Mouse (Mus musculus) liver, embryonic 15.5 days (tissue): Measurements from ENCODE around the gene Nrbp1. TPM values are rescaled to one million over a fixed set of nuclear protein-coding genes. Genes with fewer than 3 reads are reported as not detected.
A peak's percentile ranks its signal among the peaks of the same experiment; 100 is the strongest.

Source experiments
- ATAC-seq: fragments of 200-750 bp; cut with Nextera tagmentation; 2 replicates; pipeline ENCODE4 v1.8.0; 2017; ENCODE audit warnings: moderate number of reproducible peaks, mild to moderate bottlenecking, moderate library complexity; ENCODE audit not compliant: insufficient read depth
- H3K27ac ChIP-seq: fragments of 300-500 bp; sonication (generic); replicated peaks from 2 replicates; pipeline ENCODE4 v1.5.1; 2015; ENCODE audit warnings: mild to moderate bottlenecking, inconsistent platforms
- H3K27me3 ChIP-seq: fragments of 300-500 bp; sonication (generic); 2 replicates; pipeline ENCODE4 v1.6.1; 2015; ENCODE audit warnings: mild to moderate bottlenecking, inconsistent platforms
- H3K36me3 ChIP-seq: fragments of 300-500 bp; sonication (generic); replicated peaks from 2 replicates; pipeline ENCODE4 v1.6.1; 2015; ENCODE audit warnings: moderate library complexity, mild to moderate bottlenecking, inconsistent platforms
- H3K4me1 ChIP-seq: fragments of 300-500 bp; sonication (generic); replicated peaks from 2 replicates; pipeline ENCODE4 v1.6.1; 2015; ENCODE audit warnings: inconsistent platforms
- H3K4me2 ChIP-seq: fragments of 300-500 bp; sonication (generic); 2 replicates; pipeline ENCODE4 v1.6.1; 2015; ENCODE audit warnings: moderate library complexity, mild to moderate bottlenecking, inconsistent platforms
- H3K4me3 ChIP-seq: fragments of 300-500 bp; sonication (generic); replicated peaks from 2 replicates; pipeline ENCODE4 v1.5.1; 2015; ENCODE audit warnings: mild to moderate bottlenecking, inconsistent platforms
- H3K9ac ChIP-seq: fragments of 300-500 bp; sonication (generic); 2 replicates; pipeline ENCODE4 v1.6.1; 2015; ENCODE audit warnings: moderate library complexity, mild to moderate bottlenecking, inconsistent platforms
- H3K9me3 ChIP-seq: fragments of 300-500 bp; sonication (generic); replicated peaks from 2 replicates; pipeline ENCODE4 v1.6.1; 2016; ENCODE audit warnings: inconsistent platforms
- WGBS: fragments of 180-500 bp; shearing (Covaris S2); methylation state at CpG from one replicate; pipeline ENCODE4 v1.1.7; 2015; ENCODE audit warnings: mixed read lengths; ENCODE audit not compliant: insufficient replicate concordance; 5-methylcytosine and 5-hydroxymethylcytosine counted together
- polyA plus RNA-seq: library from polyadenylated mRNA; unstranded; fragments of >200 nt; fragmentation: Nextera tagmentation; extraction: Ambion mirVana; gene quantifications from 2 replicates; pipeline ENCODE4 v1.2.1, GENCODE M21; 2015

Nrbp1 gene
- polyA plus RNA-seq = 47.5 and 48.1 TPM in 2 replicates

DNA sequence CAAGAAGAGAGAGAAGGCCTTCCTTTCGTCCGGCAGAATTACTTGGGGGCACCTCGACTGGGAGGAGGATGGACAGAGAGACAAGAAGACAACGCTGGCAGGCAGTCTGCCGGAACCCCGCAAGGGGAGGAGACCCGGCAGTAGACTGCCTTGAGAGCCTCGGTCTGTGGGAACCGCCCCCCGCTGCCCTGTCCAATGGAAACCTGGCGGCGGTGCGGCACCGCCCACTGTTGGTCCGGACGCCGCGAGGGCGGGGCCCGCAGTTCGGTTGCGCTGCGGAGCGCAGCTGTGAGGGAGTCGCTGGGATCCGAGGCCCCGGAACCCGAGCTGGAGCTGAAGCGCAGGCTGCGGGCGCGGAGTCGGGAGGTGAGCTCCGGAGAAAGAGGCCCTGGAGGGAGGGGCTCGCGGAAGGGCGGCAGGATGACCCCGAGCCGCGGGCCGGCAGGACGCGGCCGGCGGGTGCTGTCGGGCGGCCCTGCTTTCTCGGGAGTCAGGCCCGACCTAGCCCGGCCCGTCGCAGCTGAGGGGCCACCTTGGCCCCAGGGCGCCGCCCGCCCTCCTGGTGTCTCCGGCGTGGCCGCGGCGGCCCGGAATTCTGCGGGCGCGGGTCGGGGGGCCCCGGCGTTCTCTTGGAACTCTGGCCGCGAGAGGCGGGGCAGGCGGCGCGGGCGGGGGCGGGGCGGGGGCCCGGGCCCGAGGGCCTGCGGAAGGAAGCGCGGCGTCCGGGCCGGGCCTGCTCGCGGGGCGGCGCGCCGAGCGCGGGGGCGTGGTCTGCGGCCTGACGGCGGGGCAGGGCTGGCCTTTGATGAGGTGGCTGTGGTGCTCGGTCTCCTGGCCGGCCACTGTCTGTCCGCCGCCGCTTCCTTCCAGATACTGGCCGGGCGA lies at the start of gene Nrbp1, which contains the start of gene Gm9970:
Gene Nrbp1, plus strand, starts transcription at position 228 of the 885 bp plus-strand sequence.
Gene Gm9970, minus strand, starts transcription at position 596 of the 885 bp plus-strand sequence.
- H3K27me3 ChIP-seq = no peaks in the 10 kb centered on the region
- H3K4me3 ChIP-seq = peak within 1 kb of the TSS; percentile 98
- WGBS = under 1% methylated on average over 92 of the region's 103 CpGs
- H3K9ac ChIP-seq = peak within 1 kb of the TSS; percentile 99
- peaks cover 19% of the 10 kb centered on the region for H3K4me1 ChIP-seq
- H3K36me3 ChIP-seq = peaks cover 24% of the 10 kb centered on the region
- H3K4me2 ChIP-seq = peak within 1 kb of the TSS; percentile 95
- peak; percentile 97 for ATAC-seq
- H3K27ac ChIP-seq = peak within 1 kb of the TSS; percentile 97
- no peaks in the 10 kb centered on the region for H3K9me3 ChIP-seq

DNA sequence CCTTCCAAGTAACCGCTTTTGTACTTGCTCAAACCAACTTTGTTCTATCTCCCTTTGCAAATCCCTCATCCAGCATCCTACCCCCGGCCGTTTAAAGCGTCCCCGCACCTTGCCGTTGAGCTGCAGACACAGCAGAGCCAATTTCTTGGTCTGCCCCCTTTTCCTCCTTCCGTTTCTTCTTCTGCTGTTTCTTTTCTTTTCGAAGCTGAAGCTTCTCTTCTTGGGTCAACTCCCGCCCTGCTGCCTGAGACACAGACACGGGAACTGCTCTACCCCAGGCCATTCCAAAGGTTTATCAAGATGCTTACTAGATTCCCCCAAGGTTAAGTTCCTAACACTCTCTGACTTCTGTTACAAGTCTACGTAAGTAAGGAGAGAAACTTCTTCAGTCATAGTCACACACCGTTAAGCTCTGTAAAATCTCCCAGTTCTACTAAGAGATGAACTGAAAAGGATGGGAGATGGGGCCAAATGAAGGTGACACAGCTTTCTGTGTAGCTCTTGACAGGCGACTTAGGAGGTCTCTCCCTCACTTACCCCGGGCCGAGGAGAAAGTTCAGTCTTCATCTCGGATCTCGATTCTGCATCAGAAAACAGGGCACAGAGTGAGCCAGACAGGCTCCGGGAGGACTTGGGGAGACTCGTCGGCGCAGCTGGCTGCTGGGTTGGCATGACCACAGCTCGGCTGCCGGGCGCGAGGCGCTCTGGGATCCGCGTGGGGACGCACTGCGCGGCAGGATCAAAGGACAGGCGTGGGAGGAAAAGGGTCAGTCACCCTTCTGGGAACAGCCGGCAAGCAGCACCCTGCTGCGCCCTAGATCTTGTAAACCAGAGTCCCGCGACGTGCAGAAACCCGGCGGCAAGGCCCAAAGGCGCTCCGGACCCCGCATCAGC lies 48.4 kb upstream of the Nrbp1 start:
- peaks cover 70% of the 10 kb centered on the region for H3K36me3 ChIP-seq
- peak; percentile 47 for ATAC-seq
- H3K4me1 ChIP-seq = peaks cover 24% of the 10 kb centered on the region
- H3K27me3 ChIP-seq = no peaks in the 10 kb centered on the region
- peak overlapping the region; percentile 84 for H3K4me3 ChIP-seq
- WGBS = 10% methylated on average over 42 of the region's 42 CpGs
- no peaks in the 10 kb centered on the region for H3K9me3 ChIP-seq
- peak overlapping the region; percentile 79 for H3K4me2 ChIP-seq
- peak overlapping the region; percentile 91 for H3K27ac ChIP-seq
- peak overlapping the region; percentile 82 for H3K9ac ChIP-seq

DNA sequence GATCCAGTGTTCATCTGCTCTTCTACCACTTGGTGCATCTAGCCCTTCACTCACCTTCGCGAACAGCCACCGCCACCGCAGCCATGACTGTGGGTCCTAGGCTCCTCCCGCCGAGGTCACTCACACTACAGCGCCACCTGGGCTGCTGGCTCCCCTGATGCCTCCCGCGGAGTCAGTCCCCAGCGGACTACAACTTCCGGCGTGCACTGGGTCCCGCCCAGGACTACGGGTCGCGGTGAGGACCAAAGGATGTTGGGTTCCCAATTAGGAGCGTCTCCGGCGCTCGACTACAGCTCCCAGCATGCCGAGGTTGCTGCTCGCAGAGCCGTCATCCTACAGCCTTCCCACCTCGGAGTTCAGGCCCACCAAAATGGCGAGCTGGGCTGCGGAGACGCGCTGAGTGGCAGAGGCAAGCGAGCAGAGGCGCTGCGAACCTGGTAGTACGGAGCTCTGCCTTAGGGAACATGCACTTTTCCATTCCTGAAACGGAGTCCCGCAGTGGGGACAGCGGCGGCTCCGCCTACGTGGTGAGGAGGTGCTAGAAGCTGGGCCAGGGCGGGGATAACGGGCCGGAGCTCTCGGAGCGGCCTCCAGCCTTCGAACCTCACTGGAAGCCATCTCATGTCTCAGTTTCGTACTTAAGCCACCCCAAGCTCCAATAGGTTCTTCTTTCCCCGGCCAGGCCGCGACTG lies 47.6 kb upstream of the Nrbp1 start, which contains the start of the genes Snx17 and Eif2b4:
Gene Snx17, plus strand, starts transcription at position 289 of the 692 bp plus-strand sequence.
Gene Eif2b4, minus strand, starts transcription at position 492 of the 692 bp plus-strand sequence.
- Histone ChIP-seq H3K36me3 (peaks cover 70% of the 10 kb centered on the region), H3K9ac (peak within 1 kb of the TSS; percentile 85), H3K9me3 (no peaks in the 10 kb centered on the region), H3K4me3 (peak within 1 kb of the TSS; percentile 84), H3K27ac (peak within 1 kb of the TSS; percentile 91), H3K4me1 (peaks cover 26% of the 10 kb centered on the region), H3K27me3 (no peaks in the 10 kb centered on the region), H3K4me2 (peak within 1 kb of the TSS; percentile 79)
- peak; percentile 95 for ATAC-seq
- WGBS = under 1% methylated on average over 48 of the region's 48 CpGs

DNA sequence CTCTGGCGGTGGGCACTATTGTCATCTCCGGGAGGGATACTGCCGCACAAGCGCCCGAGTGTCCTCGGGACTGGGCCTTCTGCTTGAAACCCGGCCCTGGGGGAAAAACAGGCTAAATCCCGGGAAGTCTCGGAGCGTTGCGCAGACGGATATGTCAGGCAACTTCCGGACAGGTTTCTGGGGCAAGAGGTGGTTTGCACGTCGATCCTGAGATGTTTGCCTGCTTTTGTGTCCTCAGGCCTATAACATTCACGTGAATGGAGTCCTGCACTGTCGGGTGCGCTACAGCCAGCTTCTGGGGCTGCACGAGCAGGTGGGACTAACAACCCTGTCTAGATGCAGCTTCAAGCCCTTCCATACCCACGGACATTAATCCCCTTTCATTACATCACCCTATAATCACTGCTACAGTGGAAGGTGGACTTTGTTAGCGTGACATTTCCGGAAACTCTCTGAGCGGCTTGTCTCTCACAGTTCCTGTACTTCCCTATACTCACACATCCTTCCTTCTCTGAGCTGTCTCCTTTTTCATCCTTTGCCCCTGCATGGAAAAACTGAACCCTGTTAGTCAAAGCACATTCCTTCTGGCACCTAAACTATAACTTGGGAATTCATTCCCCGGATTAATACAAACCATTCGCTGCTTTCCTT lies 46.9 kb upstream of the Nrbp1 start:
- no peak for ATAC-seq
- 5% methylated on average over 25 of the region's 25 CpGs for WGBS

DNA sequence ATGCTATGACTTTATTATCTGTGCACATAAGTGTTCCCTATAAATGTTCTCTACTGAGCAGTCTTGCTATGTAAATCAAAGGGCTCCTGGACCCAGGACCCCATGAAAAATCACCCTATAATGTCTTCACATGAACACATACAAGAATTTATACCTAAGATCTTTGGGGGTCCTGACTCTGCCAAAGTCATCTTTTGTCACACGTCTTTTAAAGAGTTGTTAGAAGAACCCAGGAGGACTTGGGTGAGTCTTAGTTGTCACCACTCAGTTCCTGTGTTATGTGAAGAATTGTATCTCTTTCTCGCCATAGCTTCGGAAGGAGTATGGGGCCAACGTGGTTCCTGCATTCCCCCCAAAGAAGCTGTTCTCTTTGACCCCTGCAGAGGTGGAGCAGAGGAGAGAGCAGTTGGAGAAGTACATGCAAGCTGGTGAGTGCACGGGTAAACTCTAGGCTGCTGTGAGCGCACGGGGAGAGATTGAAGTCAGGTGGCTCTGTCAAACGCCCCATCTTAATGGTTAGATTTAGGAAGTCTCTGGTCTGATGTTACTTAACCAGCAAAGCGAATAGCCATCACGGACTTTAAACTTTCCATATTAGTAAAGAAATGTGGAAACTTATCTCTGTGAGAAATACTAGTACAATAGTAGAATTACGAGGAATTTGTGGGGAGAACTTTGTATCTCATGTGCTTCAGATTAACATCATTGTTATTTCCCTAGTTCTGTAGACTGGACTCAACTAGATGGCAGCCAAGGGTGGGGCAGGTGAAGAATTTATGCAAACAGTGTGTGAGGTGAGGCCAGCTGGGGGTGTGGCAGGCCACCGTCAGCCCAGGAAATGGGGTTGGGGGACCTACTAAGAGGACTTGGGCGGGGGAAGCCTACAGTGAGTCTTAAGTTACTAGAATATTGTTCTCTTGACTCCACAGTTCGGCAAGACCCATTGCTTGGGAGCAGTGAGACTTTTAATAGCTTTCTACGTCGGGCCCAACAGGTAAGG lies 45.9 kb upstream of the Nrbp1 start:
- peak overlapping the region; percentile 79 for H3K4me2 ChIP-seq
- H3K27ac ChIP-seq = 0 out of 2 replicates have a peak overlapping the region, but pooled peaks have one; percentile 91
- H3K4me3 ChIP-seq = peak overlapping the region; percentile 84
- peaks cover 30% of the 10 kb centered on the region for H3K4me1 ChIP-seq
- WGBS = 83% methylated on average over 16 of the region's 16 CpGs
- no peaks in the 10 kb centered on the region for H3K9me3 ChIP-seq
- ATAC-seq = no peak
- H3K9ac ChIP-seq = peak overlapping the region; percentile 85
- peaks cover 71% of the 10 kb centered on the region for H3K36me3 ChIP-seq
- H3K27me3 ChIP-seq = no peaks in the 10 kb centered on the region

More for the DNA sequence above, 46.9 kb upstream of the Nrbp1 start:
- peak overlapping the region; percentile 79 for H3K4me2 ChIP-seq
- peaks cover 30% of the 10 kb centered on the region for H3K4me1 ChIP-seq
- peak overlapping the region; percentile 91 for H3K27ac ChIP-seq
- peak overlapping the region; percentile 85 for H3K9ac ChIP-seq
- H3K4me3 ChIP-seq = peak overlapping the region; percentile 84
- H3K36me3 ChIP-seq = peaks cover 70% of the 10 kb centered on the region
- H3K27me3 ChIP-seq = no peaks in the 10 kb centered on the region
- no peaks in the 10 kb centered on the region for H3K9me3 ChIP-seq

DNA sequence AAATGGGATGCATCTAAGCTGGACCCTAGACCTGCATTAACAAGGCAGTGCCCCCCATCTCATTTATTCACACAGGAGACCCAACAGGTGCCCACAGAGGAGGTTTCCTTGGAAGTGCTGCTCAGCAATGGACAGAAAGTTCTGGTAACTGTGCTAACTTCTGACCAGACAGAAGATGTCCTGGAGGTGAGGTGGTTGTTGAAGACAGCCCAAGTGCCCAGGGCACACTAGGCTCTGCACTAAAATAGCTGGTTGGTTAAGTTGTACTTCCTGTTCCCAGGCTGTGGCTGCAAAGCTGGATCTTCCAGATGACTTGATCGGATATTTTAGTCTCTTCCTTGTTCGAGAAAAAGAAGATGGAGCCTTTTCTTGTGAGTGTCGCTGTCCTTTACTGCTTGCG lies 45.0 kb upstream of the Nrbp1 start:
- no peak overlapping the region for H3K27ac ChIP-seq
- no peaks in the 10 kb centered on the region for H3K9me3 ChIP-seq
- H3K36me3 ChIP-seq = peaks cover 71% of the 10 kb centered on the region
- no peak overlapping the region for H3K9ac ChIP-seq
- no peak overlapping the region for H3K4me2 ChIP-seq
- peaks cover 35% of the 10 kb centered on the region for H3K4me1 ChIP-seq
- H3K4me3 ChIP-seq = no peak overlapping the region
- WGBS = 79% methylated on average over 4 of the region's 4 CpGs
- ATAC-seq = no peak
- no peaks in the 10 kb centered on the region for H3K27me3 ChIP-seq

DNA sequence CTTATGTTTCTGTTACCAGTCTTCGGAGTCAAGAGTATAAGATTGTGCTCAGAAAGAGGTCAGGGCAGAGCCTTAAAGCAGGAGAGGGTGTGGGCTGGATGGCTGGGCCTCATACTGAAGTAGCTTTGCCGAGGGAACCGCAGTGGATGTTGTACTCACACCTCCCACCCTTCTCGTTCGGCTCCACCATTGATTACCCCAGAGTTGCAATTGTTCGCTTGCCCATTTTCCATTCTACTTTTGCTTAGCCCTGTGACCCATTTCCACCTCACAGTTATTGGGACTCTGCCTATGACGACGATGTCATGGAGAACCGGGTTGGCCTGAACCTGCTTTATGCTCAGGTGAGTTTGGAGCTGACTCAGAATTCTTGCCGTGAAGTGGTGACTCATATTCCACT lies 44.5 kb upstream of the Nrbp1 start:
- H3K9ac ChIP-seq = no peak overlapping the region
- H3K4me2 ChIP-seq = no peak overlapping the region
- no peak for ATAC-seq
- H3K4me3 ChIP-seq = no peak overlapping the region
- no peak overlapping the region for H3K27ac ChIP-seq
- H3K9me3 ChIP-seq = no peaks in the 10 kb centered on the region
- peaks cover 38% of the 10 kb centered on the region for H3K4me1 ChIP-seq
- no peaks in the 10 kb centered on the region for H3K27me3 ChIP-seq
- 85% methylated on average over 10 of the region's 10 CpGs for WGBS
- H3K36me3 ChIP-seq = peaks cover 66% of the 10 kb centered on the region

DNA sequence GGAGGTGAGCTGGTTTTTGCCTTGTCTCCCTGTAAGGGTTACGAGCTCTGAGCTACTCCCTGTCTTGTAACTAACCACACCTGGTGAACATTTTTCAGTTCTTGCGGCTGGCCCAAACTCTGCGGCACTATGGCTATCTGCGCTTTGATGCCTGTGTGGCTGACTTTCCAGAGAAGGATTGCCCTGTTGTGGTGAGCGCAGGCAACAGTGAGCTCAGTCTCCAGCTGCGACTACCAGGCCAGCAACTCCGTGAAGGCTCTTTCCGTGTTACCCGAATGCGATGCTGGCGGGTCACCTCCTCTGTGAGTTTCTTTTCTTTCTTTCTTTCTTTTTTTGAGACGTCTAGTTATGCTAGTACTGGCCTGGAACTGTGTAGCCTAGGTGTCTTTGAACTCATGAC lies 43.6 kb upstream of the Nrbp1 start:
- no peak overlapping the region for H3K27ac ChIP-seq
- no peak overlapping the region for H3K4me3 ChIP-seq
- no peak overlapping the region for H3K9ac ChIP-seq
- H3K9me3 ChIP-seq = no peaks in the 10 kb centered on the region
- peaks cover 35% of the 10 kb centered on the region for H3K4me1 ChIP-seq
- peaks cover 65% of the 10 kb centered on the region for H3K36me3 ChIP-seq
- WGBS = 91% methylated on average over 12 of the region's 12 CpGs
- no peak overlapping the region for H3K4me2 ChIP-seq
- no peak for ATAC-seq
- H3K27me3 ChIP-seq = no peaks in the 10 kb centered on the region

DNA sequence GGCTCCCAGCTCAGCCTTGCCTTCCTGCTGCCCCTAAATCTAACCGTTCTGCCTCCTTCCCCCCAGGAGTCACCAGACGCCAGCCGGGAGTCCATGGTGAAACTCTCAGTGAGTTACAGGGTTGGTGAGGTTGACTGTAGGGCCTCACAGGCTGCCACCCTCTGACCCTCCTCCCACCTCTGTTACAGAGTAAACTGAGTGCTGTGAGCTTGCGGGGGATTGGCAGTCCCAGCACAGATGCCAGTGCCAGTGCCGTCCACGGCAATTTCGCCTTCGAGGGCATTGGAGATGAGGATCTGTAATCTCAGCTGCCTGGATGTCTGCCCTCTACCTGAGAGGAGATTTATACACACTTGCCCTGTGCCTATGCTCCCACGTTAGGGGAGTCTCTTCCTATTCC lies 42.5 kb upstream of the Nrbp1 start:
- WGBS = 78% methylated on average over 9 of the region's 9 CpGs
- Histone ChIP-seq H3K27me3 (no peaks in the 10 kb centered on the region), H3K9me3 (no peaks in the 10 kb centered on the region), H3K4me1 (peaks cover 42% of the 10 kb centered on the region), H3K36me3 (peaks cover 74% of the 10 kb centered on the region), H3K4me2 (no peak overlapping the region), H3K9ac (no peak overlapping the region), H3K27ac (no peak overlapping the region), H3K4me3 (no peak overlapping the region)
- no peak for ATAC-seq
